In genomic region chr6:3688087-3688642, GRCm38 (mm10) we compare ENCODE assay signal across 17 mouse cellular contexts.
"Had no signal": no experiment of that assay in that cellular context is flagged by ENCODE, and none has a peak within 500 bp of the region (broad histone marks: within the 10 kb centered on the region; RNA-seq: fewer than 3 reads in every experiment).

No protein-coding gene starts in this region.

- DNase-seq: kidney, adult 11 months; kidney, adult 8-10 months; kidney, postnatal 10 days; kidney, postnatal 36 days; layer of hippocampus, postnatal 36 days; liver, embryonic 13.5 days; lung, embryonic 14.5 days; retina, postnatal 1 day; right cerebral cortex, postnatal 25 days; spleen, adult 18-20 months; thymus, postnatal 25 days had no signal

- H3K4me3 ChIP-seq: intestine, embryonic 15.5 days; kidney, embryonic 15.5 days; left cerebral cortex, adult 2 months; liver, embryonic 13.5 days; stomach, embryonic 15.5 days had no signal

- H3K4me2 ChIP-seq: intestine, embryonic 15.5 days; kidney, embryonic 15.5 days; liver, embryonic 13.5 days; lung, embryonic 14.5 days; stomach, embryonic 15.5 days had no signal

- H3K36me3 ChIP-seq: intestine, embryonic 15.5 days; kidney, embryonic 15.5 days; liver, embryonic 13.5 days; stomach, embryonic 15.5 days had no signal

- H3K4me1 ChIP-seq: intestine, embryonic 15.5 days; kidney, embryonic 15.5 days; liver, embryonic 13.5 days; stomach, embryonic 15.5 days had no signal

- H3K27ac ChIP-seq: intestine, embryonic 15.5 days; kidney, embryonic 15.5 days; left cerebral cortex, adult 2 months; liver, embryonic 13.5 days; macrophage; stomach, embryonic 15.5 days had no signal

- H3K27me3 ChIP-seq: intestine, embryonic 15.5 days; kidney, embryonic 15.5 days; liver, embryonic 13.5 days; stomach, embryonic 15.5 days had no signal

- ATAC-seq: intestine, embryonic 15.5 days; lung, postnatal 0 days had no signal

- H3K9me3 ChIP-seq: intestine, embryonic 15.5 days; kidney, embryonic 15.5 days; liver, embryonic 13.5 days; stomach, embryonic 15.5 days had no signal

- H3K9ac ChIP-seq: intestine, embryonic 15.5 days; kidney, embryonic 15.5 days; liver, embryonic 13.5 days; lung, embryonic 14.5 days; stomach, embryonic 15.5 days had no signal
